Mouse (Mus musculus): ENCODE results near the gene Tm6sf2.

DNA sequence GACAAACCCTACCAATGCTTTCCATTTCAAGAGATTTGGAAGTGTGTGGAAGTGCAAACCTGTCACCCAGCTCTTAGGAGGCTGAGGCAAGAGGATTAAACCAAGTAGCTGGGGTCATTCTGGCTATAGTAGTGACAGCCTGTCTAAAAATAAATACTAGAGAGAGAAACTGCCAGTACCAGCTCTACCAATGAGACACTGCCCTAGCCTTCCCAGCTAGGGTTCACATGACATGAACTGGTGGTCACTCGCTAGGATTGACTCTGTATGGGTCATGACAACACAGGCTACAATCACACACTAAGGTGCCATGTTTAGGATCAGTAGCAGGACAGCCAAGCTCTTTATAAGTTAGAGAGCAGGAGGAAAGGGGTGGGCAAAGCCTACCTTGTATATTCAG is 42.5 kb upstream of the Tm6sf2 start:
- no peak for TF ChIP-seq POLR2A (IDR thresholded peaks at IDR 0.05; ENCODE audit: borderline replicate concordance, insufficient read depth, low read length)
- no peak for TF ChIP-seq CTCF (IDR thresholded peaks at IDR 0.05; ENCODE audit: borderline replicate concordance, insufficient read depth, low read depth, low read length)
